Mouse (Mus musculus): ENCODE measurements at regions not wholly inside any gene's neighbourhood (a gene's known extent, or its start where the extent isn't known, plus 50 kb on each side); places are given as distances from the start of the nearest gene placed in this dataset.

DNA sequence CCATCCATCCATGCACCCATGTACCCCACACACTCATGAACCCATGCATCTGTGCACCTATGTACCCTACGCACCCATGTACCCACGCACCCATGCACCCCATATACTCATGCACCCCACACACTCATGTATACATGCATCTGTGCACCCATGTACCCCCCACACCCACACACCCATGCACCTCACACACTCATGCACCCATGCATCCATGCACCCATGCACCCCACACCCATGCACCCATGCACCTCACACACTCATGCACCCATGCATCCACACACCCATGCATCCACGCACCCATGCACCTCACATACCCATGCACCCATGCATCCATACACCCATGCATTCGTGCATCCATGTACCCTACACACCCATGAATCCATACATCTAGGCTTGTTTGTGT, 63.6 kb downstream of the 4930564D02Rik start:
- no peak for DNase-seq (ENCODE audit: low spot score)

DNA sequence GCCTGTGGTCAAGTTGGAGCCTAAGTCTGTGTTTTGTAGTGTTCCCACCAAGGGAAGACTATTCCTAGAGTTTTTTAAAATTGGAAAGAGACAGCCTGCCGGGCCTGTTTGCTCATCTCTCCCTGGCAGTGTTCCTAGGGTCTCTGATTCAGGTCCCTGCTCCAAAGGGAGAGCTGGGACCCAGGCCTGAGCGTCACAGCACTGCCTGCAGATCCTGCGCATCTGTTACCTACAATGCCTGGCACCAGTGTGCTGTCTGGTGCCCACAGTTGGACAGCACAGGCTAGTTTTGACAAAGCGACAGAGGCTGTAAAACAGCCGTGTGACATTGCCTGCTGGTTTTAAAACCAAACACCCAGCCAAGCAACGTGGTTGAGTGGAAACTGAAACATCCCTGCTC, 64.4 kb downstream of the 4930564D02Rik start:
- DNase-seq (ENCODE audit: low spot score): no peak

DNA sequence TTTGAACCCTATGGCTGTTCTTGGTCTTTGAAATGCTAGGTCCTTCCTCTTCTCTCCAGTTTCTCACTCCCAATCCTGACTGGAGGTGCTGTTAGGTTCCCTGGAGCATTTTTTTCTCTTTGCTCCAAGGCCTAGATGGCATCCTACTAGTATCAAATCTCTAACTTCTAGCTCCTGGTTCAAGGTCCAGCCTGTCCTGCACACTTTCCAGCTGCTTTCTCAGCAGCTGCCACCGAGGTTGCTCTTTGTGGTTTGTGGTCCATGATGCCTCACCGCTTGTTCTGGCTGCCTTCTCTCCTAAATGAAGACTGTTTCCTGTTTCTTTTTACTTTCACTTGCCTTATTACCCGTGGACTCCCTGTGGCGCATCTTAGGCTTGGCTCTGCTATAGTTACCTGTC, 66.4 kb downstream of the 4930564D02Rik start:
- no peak for DNase-seq (ENCODE audit: low spot score)

DNA sequence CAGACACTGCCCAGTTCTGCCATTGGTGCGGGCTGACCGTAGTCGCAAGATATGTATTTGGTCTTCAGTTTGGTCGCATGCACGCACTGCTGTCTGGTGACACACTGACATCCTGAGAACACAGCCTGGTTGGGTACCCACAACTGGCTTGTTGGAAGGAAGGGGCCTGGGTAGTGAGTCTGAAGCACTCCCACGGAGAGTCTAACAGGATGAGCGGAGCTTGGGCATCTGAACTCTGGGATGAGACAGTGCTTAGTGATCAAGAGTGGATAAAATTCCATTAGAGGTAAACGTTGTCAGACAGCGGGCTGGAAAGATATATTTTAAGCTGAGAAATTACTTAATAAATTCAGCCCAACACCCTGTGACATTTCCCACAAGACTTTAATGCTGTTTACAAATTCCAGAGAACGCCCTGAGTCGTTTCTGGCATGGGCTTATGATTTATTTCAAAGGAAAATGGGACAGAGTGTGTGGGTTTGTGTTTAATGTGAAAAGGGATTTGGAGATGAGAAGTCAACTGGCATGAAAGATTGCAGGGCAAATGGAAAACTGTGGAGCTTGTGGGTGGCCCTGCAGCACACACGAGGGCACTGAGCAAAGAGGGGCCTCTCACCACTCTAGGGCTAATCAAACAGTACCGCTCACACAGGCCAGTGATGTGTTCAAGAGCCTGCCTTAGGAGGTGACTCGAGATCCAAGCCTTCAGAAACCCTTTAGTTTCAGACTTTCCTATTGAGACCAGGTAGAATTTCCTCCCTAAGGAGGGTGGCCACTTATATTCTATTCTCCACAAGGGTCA, 74.7 kb downstream of the 4930564D02Rik start:
- DNase-seq (ENCODE audit: low spot score): no peak

DNA sequence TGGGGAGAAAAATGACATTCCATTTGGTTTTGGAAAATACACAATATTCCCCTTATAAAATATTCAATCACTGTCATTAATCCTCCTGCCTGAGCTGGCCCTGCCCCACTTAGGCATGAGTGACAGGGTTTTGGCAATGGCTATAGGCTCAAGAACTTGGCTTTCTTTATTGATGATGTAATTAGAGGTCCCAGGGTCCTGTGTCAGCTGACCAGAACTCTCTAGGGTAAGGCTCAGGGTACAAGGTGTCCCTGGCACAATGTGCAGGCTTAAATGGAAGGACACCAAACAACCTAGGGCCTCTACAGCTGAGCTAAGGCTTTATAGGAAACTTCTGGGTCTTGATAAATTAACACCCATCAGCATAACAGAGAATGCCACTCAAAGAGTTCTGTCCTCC, 76.0 kb downstream of the 4930564D02Rik start:
- DNase-seq (ENCODE audit: low spot score): peak; percentile 28

DNA sequence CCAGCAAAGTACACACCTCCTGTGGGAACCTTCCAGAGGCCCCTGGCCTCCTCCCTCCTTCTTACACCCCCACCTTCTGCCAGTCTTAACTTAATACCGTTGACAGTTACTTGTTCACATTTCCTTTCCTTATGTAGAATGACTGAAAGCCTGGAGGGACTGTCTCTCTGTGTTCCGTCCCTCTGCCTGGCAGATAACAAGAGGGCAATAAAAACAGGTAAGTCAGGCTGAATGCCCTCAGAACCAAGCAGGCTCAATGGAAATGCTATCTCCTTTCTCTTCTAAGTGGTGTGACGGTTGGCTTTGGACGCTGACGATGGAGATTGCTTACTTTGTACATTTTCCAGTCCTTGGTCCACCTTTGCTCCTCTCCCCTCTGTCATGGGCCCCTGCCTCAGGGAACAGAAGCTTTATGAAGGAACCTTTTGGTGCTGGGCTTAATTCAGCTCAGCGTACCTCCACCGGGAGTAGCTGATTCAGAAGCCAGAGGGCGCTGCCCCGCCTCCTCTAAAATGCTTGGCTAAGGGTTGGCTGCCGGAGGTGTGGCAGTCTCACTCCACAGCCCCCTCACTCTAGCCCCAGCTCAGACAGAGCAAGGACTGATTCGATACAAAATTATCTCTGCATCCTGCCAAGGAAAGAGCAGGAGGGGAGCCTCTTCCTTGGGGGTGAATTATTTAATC, 85.0 kb downstream of the 4930564D02Rik start:
- no peak for DNase-seq (ENCODE audit: low spot score)

DNA sequence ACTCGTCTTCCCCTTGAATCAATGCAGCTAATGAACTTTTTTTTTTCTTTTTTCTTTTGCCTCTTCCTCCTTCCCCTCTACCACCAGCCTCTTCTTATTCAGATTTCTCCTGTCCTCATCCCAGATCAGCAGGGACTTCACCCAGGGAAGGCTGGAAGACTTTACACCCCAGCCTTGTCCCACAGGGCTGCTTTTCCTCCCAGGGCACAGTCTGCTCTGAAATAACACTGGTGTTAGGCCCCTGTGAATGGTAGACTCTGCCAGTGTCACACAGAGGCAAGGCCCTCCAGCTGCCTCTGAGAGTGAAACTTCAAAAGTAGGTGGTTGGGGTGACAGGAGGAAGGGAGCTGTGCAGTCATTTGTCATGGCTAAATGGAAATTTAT, 85.5 kb downstream of the 4930564D02Rik start:
- DNase-seq (ENCODE audit: low spot score): no peak

DNA sequence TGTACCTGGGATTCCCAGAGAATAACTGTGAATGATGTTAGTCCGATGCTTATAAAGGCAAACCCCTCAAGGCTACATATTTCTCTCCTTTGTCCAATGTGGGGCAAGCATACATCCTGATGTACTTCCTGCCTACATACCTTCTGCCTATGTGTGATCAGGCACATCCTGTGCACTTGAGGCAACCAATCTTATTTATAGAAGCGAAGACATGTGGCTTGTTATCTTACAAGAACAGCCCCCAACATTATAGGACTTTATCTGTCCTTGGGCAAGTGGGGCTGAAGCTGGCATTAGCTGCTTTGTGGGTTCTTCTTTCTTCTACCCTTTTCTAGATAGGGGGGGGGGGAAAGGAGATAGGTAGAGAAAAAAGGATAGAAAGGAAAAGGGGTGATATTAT, 91.7 kb downstream of the 4930564D02Rik start:
- DNase-seq (ENCODE audit: low spot score): no peak

DNA sequence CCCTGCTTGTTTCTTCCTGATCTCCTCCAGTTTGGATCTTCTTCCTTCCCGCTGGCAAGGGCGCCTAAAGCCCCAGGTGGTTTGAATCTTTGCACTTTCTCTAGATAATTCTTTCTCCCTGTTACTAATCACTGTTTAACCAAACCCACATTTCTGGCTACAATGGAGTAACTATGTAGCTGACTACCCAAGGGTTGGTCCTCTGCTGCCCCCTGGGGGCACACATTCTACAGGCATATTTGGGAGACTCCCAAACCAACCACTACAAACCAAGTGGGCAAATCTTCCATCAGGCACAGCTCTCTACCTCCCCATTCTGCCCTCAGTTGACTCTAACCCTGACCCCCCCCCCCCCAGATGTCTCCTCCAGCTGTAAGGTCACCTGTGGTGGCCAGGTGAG, 98.7 kb downstream of the 4930564D02Rik start:
- DNase-seq (ENCODE audit: low spot score): peak; percentile 53

DNA sequence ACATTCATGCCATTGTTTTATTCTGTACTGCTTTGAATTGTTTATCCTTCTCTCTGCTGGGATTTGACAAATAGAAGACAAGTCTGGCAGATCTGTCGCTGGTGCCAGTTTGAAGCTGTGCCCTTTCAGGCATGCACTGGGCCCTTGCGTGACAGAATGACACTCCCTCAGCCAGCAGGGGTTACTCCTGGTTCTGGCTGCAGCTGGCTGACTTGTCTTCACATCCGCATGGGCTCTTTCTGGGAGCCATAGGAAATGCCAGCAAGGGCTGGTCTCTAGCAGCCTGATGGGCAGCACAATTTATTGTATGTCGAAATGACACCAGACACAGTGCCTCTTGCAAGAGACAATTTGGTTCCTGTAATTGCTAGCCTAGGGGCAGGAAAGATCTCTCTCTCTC, 102.5 kb downstream of the 4930564D02Rik start:
- no peak for DNase-seq (ENCODE audit: low spot score)

DNA sequence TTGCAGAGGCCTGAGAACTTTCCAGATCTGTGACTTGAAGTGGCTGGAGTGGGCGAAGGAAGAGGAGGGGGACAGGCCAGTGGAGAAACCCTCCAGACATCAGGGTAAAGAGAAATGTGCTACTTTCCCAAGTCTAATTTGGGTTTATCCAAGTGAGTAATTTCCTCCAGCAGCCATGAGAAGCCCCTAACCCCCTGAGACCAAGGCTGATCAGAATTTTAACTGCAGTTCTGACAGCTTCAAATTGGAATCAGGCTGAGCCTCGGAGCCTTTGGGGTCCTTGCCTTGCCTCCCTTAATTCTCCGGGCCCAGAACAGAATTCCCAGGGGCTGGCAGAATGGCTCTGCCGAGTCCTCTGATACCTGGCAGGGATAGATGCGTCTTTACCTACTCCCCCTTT, 104.9 kb downstream of the 4930564D02Rik start:
- DNase-seq (ENCODE audit: low spot score): no peak

DNA sequence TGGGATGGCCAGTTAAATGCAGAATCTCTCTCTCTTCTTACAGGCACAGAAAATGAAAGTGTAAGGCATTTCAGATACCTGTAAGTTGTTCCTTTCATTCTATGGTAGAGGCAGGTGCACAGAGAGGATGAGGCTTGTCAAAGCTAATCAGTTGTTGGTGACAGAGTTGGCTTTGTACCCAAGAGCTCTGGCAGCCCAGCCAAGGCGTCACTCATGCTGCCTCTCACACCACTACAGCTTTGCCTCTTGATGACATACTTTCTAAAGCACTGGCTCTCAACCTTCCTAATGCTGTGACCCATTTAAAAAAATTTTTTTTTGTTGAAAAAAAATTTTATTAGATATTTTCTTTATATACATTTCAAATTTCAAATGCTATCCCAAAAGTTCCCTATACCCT, 105.4 kb downstream of the 4930564D02Rik start:
- no peak for DNase-seq (ENCODE audit: low spot score)

DNA sequence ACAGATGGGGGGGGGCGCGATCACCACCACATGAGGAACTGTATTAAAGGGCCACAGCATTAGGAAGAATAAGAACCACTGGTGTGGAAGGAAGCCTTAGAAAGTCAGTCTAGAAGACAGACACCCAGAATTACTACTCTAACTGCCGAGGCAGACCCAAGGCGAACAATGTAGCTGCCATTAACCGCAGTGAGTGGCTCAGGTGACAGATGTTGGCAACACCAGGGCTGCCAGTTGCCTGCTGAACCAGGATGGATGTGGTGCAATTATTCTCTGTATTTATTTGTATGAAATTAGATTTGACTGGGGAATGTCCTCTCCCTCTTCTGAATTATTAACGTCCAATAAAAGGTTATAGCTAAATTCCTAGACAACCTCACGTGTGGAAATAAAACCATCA, 124.7 kb downstream of the 4930564D02Rik start:
- no peak for DNase-seq (ENCODE audit: low spot score)

DNA sequence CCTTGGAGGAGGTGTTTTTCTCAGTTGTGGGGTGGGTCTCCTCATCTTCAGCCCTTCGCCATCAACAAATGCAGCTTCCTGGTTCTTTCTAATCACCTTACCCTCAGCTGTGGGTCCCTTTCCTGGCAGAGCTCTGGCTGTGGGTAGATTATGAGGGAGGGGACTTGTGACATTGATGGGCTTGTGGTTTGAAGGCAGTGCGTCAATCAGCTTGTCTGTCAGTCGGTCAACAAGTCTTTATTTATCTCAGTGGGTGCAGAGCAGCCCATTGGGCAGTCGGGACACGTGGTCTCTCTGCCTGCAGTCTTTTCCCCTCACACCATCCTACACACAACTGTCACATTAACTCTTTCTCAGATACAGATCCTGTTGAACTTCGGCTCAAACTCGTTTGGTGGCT, 125.2 kb downstream of the 4930564D02Rik start:
- no peak for DNase-seq (ENCODE audit: low spot score)

DNA sequence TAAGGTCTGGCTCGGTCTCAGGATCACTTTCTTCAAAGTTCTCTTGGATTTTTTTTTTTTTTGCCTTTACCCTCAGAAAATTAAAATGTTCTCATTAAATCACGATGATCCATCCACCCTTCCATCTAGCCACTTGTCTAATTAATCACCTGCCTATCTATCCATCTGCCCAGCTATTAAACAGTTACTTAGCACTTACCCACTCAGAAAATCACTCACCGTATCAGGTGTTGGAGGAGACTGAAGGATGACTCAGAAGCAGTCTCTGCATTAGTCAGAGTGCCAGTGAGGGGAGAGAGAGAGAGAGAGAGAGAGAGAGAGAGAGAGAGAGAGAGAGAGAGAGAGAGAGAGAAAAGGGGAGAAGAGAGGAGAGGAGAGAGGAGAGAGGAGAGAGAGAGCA, 134.1 kb downstream of the 4930564D02Rik start:
- no peak for DNase-seq (ENCODE audit: low spot score)

DNA sequence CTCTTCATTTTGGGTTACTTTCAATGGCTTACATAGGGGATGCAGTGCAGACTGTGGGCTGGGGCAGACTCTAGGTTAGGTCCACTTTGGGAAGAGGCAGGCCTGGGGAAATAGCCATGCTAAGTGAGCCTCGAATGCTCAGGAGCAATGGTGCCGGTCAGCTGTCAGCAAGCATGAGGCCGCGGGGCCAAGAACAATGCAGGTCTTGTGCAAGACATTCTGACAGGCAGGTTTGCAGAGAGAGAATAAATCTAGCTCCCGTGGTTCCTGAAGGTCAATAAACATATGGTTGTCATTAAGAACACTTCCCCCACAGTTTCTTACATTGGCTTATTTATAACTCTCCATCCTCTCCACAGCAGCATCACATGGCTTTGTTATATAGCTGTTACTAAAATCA, 142.5 kb downstream of the 4930564D02Rik start:
- no peak for DNase-seq (ENCODE audit: low spot score)

DNA sequence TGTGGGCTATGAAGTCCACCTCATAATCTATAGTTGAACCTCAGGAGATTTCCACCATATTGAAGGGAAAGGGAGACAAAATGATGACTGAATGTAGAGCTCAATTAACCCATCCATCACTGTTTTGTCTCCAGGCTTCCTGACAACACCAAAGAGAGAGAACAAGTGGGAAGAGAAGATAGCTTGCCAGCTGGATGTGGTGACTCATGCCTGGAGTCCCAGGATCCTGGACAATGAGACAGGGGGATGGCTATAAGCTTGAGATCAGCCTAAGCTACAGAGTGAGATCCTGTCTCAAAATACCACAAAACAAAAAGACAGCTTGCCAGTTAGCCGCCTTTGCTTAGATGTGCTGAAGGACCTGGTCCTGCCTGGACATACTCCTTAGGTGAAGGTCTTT, 144.4 kb downstream of the 4930564D02Rik start:
- DNase-seq (ENCODE audit: low spot score): no peak

DNA sequence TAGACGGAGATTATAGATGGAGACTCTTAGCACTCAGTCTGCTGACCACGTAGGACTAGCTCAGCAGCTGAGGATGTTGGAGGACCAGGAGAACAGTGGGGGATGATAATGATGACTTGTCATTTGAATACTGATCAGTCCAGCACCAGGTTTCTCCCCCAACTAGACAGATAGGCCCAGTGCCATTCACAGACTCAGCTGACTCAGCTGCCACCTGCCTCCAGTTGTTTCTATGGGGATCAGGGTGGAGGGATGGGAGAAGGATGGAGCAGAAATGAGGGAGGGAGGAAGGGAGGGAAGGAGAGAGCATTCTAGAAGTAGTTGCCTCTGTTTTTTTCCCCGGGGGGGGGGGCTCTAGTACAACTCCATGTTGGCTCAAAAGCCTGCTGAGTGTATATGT, 145.1 kb downstream of the 4930564D02Rik start:
- no peak for DNase-seq (ENCODE audit: low spot score)

DNA sequence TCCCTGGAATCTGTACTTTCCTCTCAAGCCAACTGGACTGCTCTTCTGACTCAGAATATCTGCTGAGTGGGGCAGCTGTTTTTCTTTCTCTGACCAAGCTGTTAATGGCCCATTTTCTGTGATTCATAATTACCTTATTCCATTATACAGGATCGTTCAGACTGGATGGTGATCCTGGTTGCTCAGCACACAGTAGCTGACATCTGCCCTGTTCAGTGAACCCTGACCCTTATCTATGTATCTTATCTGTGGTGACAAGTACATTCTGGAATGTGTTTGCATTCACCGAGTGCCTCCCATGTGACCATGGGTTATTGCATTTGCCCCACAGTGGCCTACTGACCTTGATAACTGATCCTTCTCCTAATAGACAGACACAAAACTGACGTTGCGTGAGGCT, 148.2 kb downstream of the 4930564D02Rik start:
- DNase-seq (ENCODE audit: low spot score): no peak

DNA sequence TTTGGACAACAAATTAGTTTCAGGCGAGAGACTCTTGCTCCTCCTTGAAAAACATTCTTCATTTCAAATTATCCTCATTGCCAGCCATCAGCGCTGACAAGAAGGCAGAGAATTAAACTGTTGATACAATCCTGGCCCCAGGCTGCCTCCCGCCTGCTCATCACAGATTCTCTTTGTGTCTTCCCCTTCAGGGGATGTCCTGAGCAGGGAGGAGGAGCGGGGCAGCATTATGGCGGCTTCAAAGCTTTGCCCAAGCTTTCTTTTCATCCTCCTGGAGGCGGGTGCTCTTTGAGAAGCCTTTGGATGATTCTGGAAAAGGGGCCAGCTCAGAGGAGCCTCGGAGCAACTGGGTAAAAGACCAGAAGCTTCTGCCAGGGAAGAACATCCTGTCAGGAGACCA, 149.1 kb downstream of the 4930564D02Rik start:
- DNase-seq (ENCODE audit: low spot score): no peak

DNA sequence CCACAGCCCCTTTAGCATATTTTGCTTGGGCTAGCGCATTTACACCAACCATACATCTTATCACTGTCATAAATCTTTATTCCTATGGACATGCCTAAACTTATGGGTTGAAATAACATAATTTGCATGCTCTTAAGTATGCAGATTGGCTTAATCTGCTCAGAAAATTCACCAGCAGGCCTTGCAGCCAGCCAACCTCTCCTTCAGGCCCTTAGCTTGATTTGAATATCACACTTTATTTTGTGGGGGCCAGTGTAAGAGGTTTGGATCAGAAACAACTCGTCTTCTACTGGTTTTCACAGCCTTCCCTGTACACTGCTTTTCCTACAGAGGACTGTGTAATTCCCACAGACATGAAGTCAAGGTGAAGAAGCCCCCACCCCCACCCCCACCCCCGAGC, 153.0 kb downstream of the 4930564D02Rik start:
- no peak for DNase-seq (ENCODE audit: low spot score)

DNA sequence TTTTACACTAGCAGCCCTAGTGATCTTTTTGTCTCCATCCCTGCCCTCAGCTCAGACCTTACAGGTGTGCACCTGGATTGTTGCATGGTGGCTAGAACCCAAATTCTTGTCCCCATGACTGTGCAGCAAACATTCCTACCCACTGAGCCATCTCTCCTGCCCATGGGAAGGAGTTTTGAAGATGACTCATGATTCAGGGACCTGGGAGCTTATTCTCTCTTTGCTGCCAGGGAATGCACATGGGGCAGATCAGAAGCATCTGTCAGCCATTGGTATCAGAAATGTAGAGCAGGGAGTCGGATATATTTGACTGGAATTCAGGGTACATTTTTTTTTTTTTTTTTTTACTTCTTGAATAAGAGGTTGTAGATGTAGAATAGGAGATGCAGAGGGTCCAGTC, 154.0 kb downstream of the 4930564D02Rik start:
- DNase-seq (ENCODE audit: low spot score): no peak

DNA sequence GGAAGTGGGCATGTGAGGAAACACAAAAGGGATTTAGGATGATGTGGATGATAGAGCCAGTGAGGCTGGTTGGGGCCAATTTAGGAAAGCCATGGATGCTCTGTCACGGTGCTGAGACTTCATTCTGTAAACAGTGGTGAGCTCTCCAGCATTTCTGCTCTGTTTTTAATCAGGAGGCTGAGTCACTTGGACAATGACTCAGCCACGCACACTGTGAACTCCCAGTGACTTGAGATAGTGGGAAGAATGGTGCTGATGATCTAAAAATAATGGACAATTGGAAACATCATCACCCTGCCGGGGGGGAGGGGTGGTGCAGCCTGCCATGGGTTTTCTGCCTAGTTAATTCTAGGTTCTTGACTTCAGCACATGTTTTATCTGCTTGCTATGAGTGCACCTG, 156.3 kb downstream of the 4930564D02Rik start:
- no peak for DNase-seq (ENCODE audit: low spot score)

All from gastrocnemius, adult 18-20 months (tissue).